Comparison of ENCODE assay signal across 17 mouse cellular contexts in the genomic region with DNA sequence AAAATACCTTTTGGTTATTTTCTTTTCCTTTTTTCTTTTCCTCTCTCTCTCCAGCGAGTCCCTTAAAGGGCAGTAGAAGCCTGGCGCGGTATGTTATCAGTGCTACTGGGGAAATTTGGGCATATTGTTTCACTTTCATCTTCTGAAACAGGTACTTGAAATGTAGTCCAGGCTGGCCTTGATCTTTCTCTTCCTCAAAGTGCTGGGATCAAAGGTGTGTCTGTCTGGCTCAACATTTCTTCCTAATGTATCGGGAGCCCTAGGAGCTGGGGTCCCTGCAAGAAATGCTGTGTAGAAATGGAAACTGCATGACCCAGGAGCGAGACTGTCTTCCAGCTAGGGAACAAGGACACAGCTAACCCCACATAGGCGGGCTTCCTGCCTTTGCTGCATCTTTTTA. TPM values are rescaled to one million over a fixed set of nuclear protein-coding genes. Genes with fewer than 3 reads are reported as not detected.
"Had no signal": no experiment of that assay in that cellular context is flagged by ENCODE, and none has a peak within 500 bp of the region (broad histone marks: within the 10 kb centered on the region; RNA-seq: fewer than 3 reads in every experiment).

No protein-coding gene starts in this region.

- ATAC-seq: intestine, embryonic 16.5 days; liver, embryonic 12.5 days had no signal

- H3K4me1 ChIP-seq: liver, embryonic 12.5 days had no signal

- H3K36me3 ChIP-seq: kidney, embryonic 15.5 days; limb, embryonic 13.5 days; liver, embryonic 12.5 days; midbrain, embryonic 12.5 days had no signal

- H3K27me3 ChIP-seq: kidney, embryonic 15.5 days; midbrain, embryonic 12.5 days had no signal

- H3K9me3 ChIP-seq: kidney, embryonic 15.5 days; limb, embryonic 13.5 days; liver, embryonic 12.5 days; midbrain, embryonic 12.5 days had no signal

- DNase-seq: kidney, adult 2 months; kidney, postnatal 14 days; layer of hippocampus, postnatal 36 days; lung, embryonic 14.5 days; lung, postnatal 14 days; right cerebral cortex, postnatal 4 days; thymus, postnatal 36 days had no signal

- H3K9ac ChIP-seq: kidney, embryonic 15.5 days; limb, embryonic 13.5 days; liver, embryonic 12.5 days; lung, embryonic 14.5 days; midbrain, embryonic 12.5 days had no signal

- H3K27ac ChIP-seq: limb, embryonic 13.5 days; liver, embryonic 12.5 days; macrophage; midbrain, embryonic 12.5 days had no signal

- H3K4me2 ChIP-seq: kidney, embryonic 15.5 days; liver, embryonic 12.5 days; lung, embryonic 14.5 days; midbrain, embryonic 12.5 days had no signal

- H3K4me3 ChIP-seq: kidney, embryonic 15.5 days; limb, embryonic 13.5 days; liver, embryonic 12.5 days; megakaryocyte, embryonic 14.5 days; midbrain, embryonic 12.5 days had no signal

RNA-seq across cellular contexts. Expression of a gene that starts 16.0 kb away (rescaled TPM):
- polyA plus RNA-seq: kidney, adult 2 months; macrophage; spleen, adult 2 months had no signal

RNA-seq across cellular contexts. Expression of a gene that starts 49.1 kb away (rescaled TPM):
- polyA plus RNA-seq: intestine, embryonic 16.5 days; kidney, adult 2 months; large intestine, adult 2 months; liver, embryonic 12.5 days; liver, embryonic 16.5 days; macrophage; spleen, adult 2 months had no signal
